Mouse (Mus musculus) embryonic facial prominence, embryonic 15.5 days (tissue): ENCODE data around the gene H3f3b. TPM values are rescaled to one million over a fixed set of nuclear protein-coding genes. Genes with fewer than 3 reads are reported as not detected.

ENCODE experiments used
- ATAC-seq: fragments of 200-750 bp; cut with Nextera tagmentation; 2 replicates; pipeline ENCODE4 v1.8.0; 2017; ENCODE audit warnings: low read depth, moderate TSS enrichment; ENCODE audit not compliant: insufficient number of reproducible peaks, low FRiP score, low TSS enrichment
- H3K27ac ChIP-seq: fragments of 300-500 bp; sonication (generic); replicated peaks from 2 replicates; pipeline ENCODE4 v1.5.1; 2015; ENCODE audit warnings: mild to moderate bottlenecking, inconsistent platforms
- H3K27me3 ChIP-seq: fragments of 300-500 bp; sonication (generic); 2 replicates; pipeline ENCODE4 v1.6.1; 2015; ENCODE audit warnings: inconsistent platforms
- H3K36me3 ChIP-seq: fragments of 300-500 bp; sonication (generic); 2 replicates; pipeline ENCODE4 v1.6.1; 2015; ENCODE audit warnings: mild to moderate bottlenecking, inconsistent platforms
- H3K4me1 ChIP-seq: fragments of 300-500 bp; sonication (generic); 2 replicates; pipeline ENCODE4 v1.6.1; 2015; ENCODE audit warnings: inconsistent platforms
- H3K4me2 ChIP-seq: fragments of 300-500 bp; sonication (generic); replicated peaks from 2 replicates; pipeline ENCODE4 v1.6.1; 2015; ENCODE audit warnings: mild to moderate bottlenecking, inconsistent platforms
- H3K4me3 ChIP-seq: fragments of 300-500 bp; sonication (generic); replicated peaks from 2 replicates; pipeline ENCODE4 v1.5.1; 2015; ENCODE audit warnings: mild to moderate bottlenecking, inconsistent platforms
- H3K9ac ChIP-seq: fragments of 300-500 bp; sonication (generic); 2 replicates; pipeline ENCODE4 v1.6.1; 2015; ENCODE audit warnings: inconsistent platforms
- H3K9me3 ChIP-seq: fragments of 300-500 bp; sonication (generic); replicated peaks from 2 replicates; pipeline ENCODE4 v1.6.1; 2016; ENCODE audit warnings: inconsistent platforms
- WGBS: fragments of 180-500 bp; shearing (Covaris S2); methylation state at CpG from one replicate; pipeline ENCODE4 v1.1.7; 2015; 5-methylcytosine and 5-hydroxymethylcytosine counted together
- polyA plus RNA-seq: library from polyadenylated mRNA; unstranded; fragments of >200 nt; fragmentation: Nextera tagmentation; extraction: Ambion mirVana; gene quantifications from 2 replicates; pipeline ENCODE4 v1.2.1, GENCODE M21; 2015

The H3f3b gene
- polyA plus RNA-seq, 1 experiment from 2014 or later, result 1,738 TPM

- H3K9me3 ChIP-seq, result no peaks in the 10 kb centered on the region
- peaks cover 10% of the 10 kb centered on the region; the same call in 1 of the 2 replicates for H3K4me1 ChIP-seq
- H3K27ac ChIP-seq, result no peak overlapping the region
- H3K9ac ChIP-seq, result no peak overlapping the region
- H3K27me3 ChIP-seq, result no peaks in the 10 kb centered on the region
- WGBS, result 73% methylated on average over 5 of the region's 5 CpGs
- no peak for ATAC-seq
- no peak overlapping the region for H3K4me3 ChIP-seq
- H3K36me3 ChIP-seq, result no peaks in the 10 kb centered on the region
- no peak overlapping the region for H3K4me2 ChIP-seq
Observed at GRCm38 (mm10) chr11:115997662-115998061, 30.1 kb downstream of the H3f3b start.

GRCm38 (mm10) chr11:115997047-115997446 lies 30.7 kb downstream of the H3f3b start:
- WGBS, result 68% methylated on average over 4 of the region's 4 CpGs
- no peak for ATAC-seq
- H3K9ac ChIP-seq, result no peak overlapping the region

GRCm38 (mm10) chr11:115995256-115995655 lies 32.5 kb downstream of the H3f3b start:
- H3K27ac ChIP-seq, result no peak overlapping the region
- no peaks in the 10 kb centered on the region for H3K9me3 ChIP-seq
- H3K9ac ChIP-seq, result no peak overlapping the region
- H3K4me3 ChIP-seq, result no peak overlapping the region
- WGBS, result 87% methylated on average over 3 of the region's 3 CpGs
- H3K4me1 ChIP-seq, result peaks cover 6% of the 10 kb centered on the region; the same call in 1 of the 2 replicates
- no peak for ATAC-seq
- no peaks in the 10 kb centered on the region for H3K27me3 ChIP-seq
- H3K36me3 ChIP-seq, result no peaks in the 10 kb centered on the region
- H3K4me2 ChIP-seq, result no peak overlapping the region

More at GRCm38 (mm10) chr11:115997047-115997446, 30.7 kb downstream of the H3f3b start:
- H3K27me3 ChIP-seq, result no peaks in the 10 kb centered on the region
- no peak overlapping the region for H3K4me3 ChIP-seq
- no peak overlapping the region for H3K27ac ChIP-seq
- peaks cover 10% of the 10 kb centered on the region; the same call in 1 of the 2 replicates for H3K4me1 ChIP-seq
- H3K9me3 ChIP-seq, result no peaks in the 10 kb centered on the region
- no peaks in the 10 kb centered on the region for H3K36me3 ChIP-seq
- H3K4me2 ChIP-seq, result no peak overlapping the region

- Histone ChIP-seq H3K27ac (no peak overlapping the region), H3K27me3 (no peaks in the 10 kb centered on the region), H3K4me2 (no peak overlapping the region), H3K36me3 (no peaks in the 10 kb centered on the region), H3K9ac (no peak overlapping the region), H3K4me3 (no peak overlapping the region), H3K4me1 (no peaks in the 10 kb centered on the region), H3K9me3 (no peaks in the 10 kb centered on the region)
- no peak for ATAC-seq
- WGBS, result 43% methylated on average over 4 of the region's 4 CpGs
Observed at GRCm38 (mm10) chr11:115992098-115992497, 35.7 kb downstream of the H3f3b start.

GRCm38 (mm10) chr11:115989686-115990085 lies 38.1 kb downstream of the H3f3b start:
- WGBS, result 26% methylated on average over 15 of the region's 15 CpGs
- Histone ChIP-seq H3K4me3 (0 out of 2 replicates have a peak overlapping the region, but pooled peaks have one; percentile 1), H3K4me1 (no peaks in the 10 kb centered on the region), H3K4me2 (0 out of 2 replicates have a peak overlapping the region, but pooled peaks have one; percentile 15), H3K27me3 (no peaks in the 10 kb centered on the region), H3K9me3 (no peaks in the 10 kb centered on the region), H3K36me3 (no peaks in the 10 kb centered on the region), H3K9ac (no peak overlapping the region), H3K27ac (no peak overlapping the region)
- ATAC-seq, result no peak

DNA sequence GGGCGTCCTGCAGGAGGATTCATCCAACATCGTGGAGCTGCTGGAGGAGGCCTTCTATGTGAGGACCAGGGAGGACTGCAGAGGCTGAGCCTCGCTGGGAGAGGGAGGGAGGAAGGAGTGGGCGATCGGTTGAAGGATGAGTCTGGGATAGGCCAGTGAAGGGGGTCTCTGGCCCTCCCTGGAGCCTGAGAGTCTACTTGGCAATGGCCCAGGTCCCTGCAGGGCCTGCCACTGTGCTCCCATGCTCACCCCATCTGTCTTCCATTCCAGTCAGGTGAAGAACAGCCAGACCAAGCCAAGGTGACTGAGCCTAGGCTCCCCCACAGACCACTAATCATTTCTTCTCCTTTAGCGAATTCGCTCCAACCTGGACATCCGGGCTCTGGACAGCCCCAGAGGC lies 44.5 kb downstream of the H3f3b start:
- Histone ChIP-seq H3K36me3 (no peaks in the 10 kb centered on the region), H3K9me3 (no peaks in the 10 kb centered on the region), H3K4me3 (no peak overlapping the region), H3K27me3 (no peaks in the 10 kb centered on the region), H3K9ac (no peak overlapping the region), H3K4me1 (no peaks in the 10 kb centered on the region), H3K4me2 (no peak overlapping the region), H3K27ac (no peak overlapping the region)
- 86% methylated on average over 8 of the region's 8 CpGs for WGBS
- ATAC-seq, result no peak; the same call in 1 of the 2 replicates

- no peaks in the 10 kb centered on the region for H3K36me3 ChIP-seq
- 89% methylated on average over 15 of the region's 15 CpGs for WGBS
Observed at GRCm38 (mm10) chr11:115982472-115982871, 45.3 kb downstream of the H3f3b start.

GRCm38 (mm10) chr11:115975544-115975943 lies 52.2 kb downstream of the H3f3b start:
- Histone ChIP-seq H3K9ac (no peak overlapping the region; the same call in 1 of the 2 replicates), H3K4me2 (peak overlapping the region; percentile 80), H3K36me3 (no peaks in the 10 kb centered on the region), H3K27me3 (peaks cover 42% of the 10 kb centered on the region), H3K4me3 (peak overlapping the region; percentile 50), H3K27ac (peak overlapping the region; percentile 44; the same call in 1 of the 2 replicates), H3K9me3 (no peaks in the 10 kb centered on the region), H3K4me1 (peaks cover 12% of the 10 kb centered on the region)
- 33% methylated on average over 12 of the region's 12 CpGs for WGBS
- no peak for ATAC-seq

More at GRCm38 (mm10) chr11:115982472-115982871, 45.3 kb downstream of the H3f3b start:
- no peak for ATAC-seq
- no peaks in the 10 kb centered on the region for H3K4me1 ChIP-seq
- no peaks in the 10 kb centered on the region for H3K9me3 ChIP-seq
- no peak overlapping the region for H3K27ac ChIP-seq
- H3K4me2 ChIP-seq, result no peak overlapping the region
- H3K4me3 ChIP-seq, result no peak overlapping the region
- 0 out of 2 replicates have a peak, but pooled peaks cover 5% of the 10 kb centered on the region for H3K27me3 ChIP-seq
- H3K9ac ChIP-seq, result no peak overlapping the region

DNA sequence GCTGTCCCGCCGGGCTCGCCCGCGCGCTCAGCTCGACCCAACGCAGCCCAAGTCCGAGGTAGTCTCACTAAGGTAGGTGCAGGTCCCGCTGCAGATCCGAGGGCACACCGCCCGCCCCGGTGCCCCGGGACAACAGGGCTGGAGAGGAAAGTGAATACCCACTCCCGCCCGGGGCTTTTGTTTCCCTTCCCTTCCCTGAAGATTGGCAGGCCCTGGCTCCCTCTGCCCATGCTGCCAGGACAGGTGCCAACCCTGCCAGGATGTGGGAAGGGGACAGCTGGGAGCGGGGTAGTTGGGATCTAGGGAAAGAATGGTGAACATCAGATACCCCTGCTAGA lies 52.7 kb downstream of the H3f3b start:
- Histone ChIP-seq H3K4me3 (peak overlapping the region; percentile 50), H3K4me1 (peaks cover 15% of the 10 kb centered on the region), H3K36me3 (no peaks in the 10 kb centered on the region), H3K27ac (peak overlapping the region; percentile 44), H3K9ac (peak overlapping the region; percentile 42), H3K27me3 (peaks cover 42% of the 10 kb centered on the region), H3K9me3 (no peaks in the 10 kb centered on the region), H3K4me2 (peak overlapping the region; percentile 80)
- ATAC-seq, result no peak
- 2% methylated on average over 18 of the region's 18 CpGs for WGBS

GRCm38 (mm10) chr11:115974309-115975082 lies 53.3 kb downstream of the H3f3b start, which contains the start of gene Itgb4:
Gene Itgb4, plus strand, starts transcription at chr11:115974709.
- peak; percentile 70 for ATAC-seq
- 8% methylated on average over 47 of the region's 58 CpGs for WGBS
- Histone ChIP-seq H3K27ac (peak within 1 kb of the TSS; percentile 76), H3K36me3 (no peaks in the 10 kb centered on the region), H3K4me1 (peaks cover 19% of the 10 kb centered on the region), H3K4me2 (peak within 1 kb of the TSS; percentile 80), H3K27me3 (peaks cover 42% of the 10 kb centered on the region), H3K9ac (peak within 1 kb of the TSS; percentile 42), H3K9me3 (no peaks in the 10 kb centered on the region), H3K4me3 (peak within 1 kb of the TSS; percentile 50)
